Mouse (Mus musculus): ENCODE measurements around the gene Foxp4.
A peak's percentile ranks its signal among the peaks of the same experiment; 100 is the strongest.

DNA sequence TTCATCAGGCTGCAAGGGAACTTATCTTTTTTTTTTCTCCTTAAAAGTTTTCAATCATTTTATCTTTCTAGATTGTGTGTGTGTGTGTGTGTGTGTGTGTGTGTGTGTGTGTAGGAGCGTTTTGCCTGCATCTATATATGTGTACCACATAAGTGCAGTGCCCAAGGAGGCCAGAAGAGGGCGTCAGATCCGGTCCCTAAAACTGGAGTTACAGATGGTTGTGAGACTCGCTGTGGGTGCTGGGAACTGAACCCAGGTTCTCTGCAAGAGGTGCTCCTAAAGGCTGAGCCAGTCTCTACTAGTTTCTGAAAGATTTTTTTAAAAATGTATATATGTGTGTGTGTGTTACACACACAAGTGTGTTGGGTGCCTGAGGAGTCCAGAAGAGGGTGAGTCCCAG, 5.0 kb upstream of the Foxp4 start:
- TF ChIP-seq EP300 (IDR thresholded peaks at IDR 0.05; ENCODE audit: low read depth) (no peak), CTCF (IDR thresholded peaks at IDR 0.05; ENCODE audit: low read depth) (peak; percentile 33; the same call in 1 of the 2 replicates)

Measured in liver, embryonic 14.5 days (tissue).